Mouse (Mus musculus): Measurements from ENCODE around the gene Tpo. TPM values are rescaled to one million over a fixed set of nuclear protein-coding genes. Genes with fewer than 3 reads are reported as not detected.

Gene Tpo
- total RNA-seq, 2 experiments from 2014 or later: not detected

DNA sequence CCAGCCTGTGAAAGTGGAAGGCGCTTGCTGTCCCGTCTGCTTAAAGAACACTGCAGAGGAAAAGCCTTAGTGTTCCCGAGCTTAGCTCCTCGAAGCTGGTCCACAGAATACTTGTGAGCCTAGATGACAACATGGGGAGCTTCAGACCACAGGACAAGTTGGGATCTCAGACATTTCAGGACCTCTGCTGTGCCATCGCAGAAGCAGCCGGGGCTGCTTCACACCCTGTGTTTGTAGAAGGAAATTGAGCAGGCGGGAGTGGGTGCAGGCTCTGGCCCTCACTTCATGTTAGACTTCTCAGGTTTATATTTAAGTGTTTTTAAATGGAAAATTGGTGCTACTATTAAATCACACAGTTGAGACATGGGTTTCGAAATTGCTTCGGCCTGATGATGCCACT lies 116.9 kb downstream of the Tpo start:
- DNase-seq: no peak

GRCm38 (mm10) chr12:30008741-30009140 lies 123.7 kb downstream of the Tpo start:
- no peak for DNase-seq

DNA sequence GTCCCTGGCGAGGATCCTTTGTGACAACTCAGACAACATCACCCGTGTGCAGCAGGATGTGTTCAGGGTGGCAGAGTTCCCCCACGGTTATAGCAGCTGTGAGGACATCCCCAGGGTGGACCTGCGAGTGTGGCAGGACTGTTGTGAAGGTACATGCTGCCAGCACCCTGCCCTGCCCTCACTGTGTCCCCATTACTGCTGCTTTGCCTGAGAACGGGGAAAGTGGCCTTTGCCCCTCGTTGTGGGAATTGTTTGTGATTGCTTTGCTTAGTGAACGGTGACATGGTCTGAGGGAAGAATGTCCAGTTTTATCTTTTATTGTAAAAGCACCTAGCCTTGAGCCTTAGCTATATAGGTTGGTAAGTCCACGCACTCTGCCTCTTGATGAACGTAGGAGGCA lies 125.8 kb downstream of the Tpo start:
- no peak for DNase-seq

Other genes starting within 250 kb of the Tpo start
- gene Pxdn, start 195.0 kb downstream of the Tpo start, total RNA-seq (2021): 100 to 1,000 TPM; 219 to 225 TPM
- 1 to 10 TPM; 1.8 to 2.5 TPM for gene Sntg2, start 240.8 kb upstream of the Tpo start, total RNA-seq (2021)

All from heart, postnatal 4 days (tissue).